Mouse (Mus musculus): Measurements from ENCODE around the gene 1600014C23Rik. TPM values are rescaled to one million over a fixed set of nuclear protein-coding genes. Genes with fewer than 3 reads are reported as not detected.
A peak's percentile ranks its signal among the peaks of the same experiment; 100 is the strongest.

Gene 1600014C23Rik
- total RNA-seq, 2 experiments from 2014 or later: not detected

DNA sequence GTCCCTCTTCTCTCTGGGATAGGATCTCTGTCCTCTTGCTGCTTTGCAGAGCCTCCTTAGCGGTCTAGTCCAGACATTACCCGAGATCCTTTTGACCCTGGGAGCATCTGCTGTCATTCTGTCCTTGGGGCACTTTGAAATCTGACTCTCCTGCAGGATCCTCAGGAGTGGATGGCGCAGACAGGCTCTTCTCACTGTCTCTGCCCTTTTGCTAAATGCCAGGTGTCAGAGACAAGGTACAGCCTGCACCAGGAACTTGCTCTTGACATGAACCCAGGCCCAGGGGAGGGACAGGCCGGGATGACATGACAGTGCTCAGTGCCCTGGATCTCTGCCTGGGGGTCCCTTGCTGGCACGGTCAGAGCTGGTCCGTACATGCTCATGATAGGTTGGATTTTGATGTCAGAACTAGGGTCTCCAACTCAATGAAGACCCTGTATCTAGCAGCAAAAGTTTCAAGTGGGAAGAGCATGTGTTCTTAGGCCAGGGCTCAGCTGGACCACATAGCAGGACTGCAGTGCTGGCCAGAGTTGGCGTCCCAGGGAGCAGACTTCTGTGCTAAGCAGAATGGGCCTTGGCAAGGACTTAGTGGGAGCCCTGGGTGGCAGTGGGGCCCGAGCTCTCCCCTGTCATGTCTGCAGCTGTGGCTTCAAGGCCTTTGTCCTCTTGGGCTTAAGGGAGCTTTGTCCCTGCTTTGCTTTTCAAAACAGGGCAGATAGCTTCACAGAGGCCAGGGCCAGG is 5.5 kb downstream of the 1600014C23Rik start:
- DNase-seq (ENCODE audit: low spot score in 2 of 2): no peak

- DNase-seq (ENCODE audit: low spot score in 2 of 2): no peak
These were observed 6.2 kb downstream of the 1600014C23Rik start for GRCm38 (mm10) chr17:45727481-45727880.

GRCm38 (mm10) chr17:45726249-45726648 is 7.4 kb downstream of the 1600014C23Rik start:
- DNase-seq (ENCODE audit: low spot score in 2 of 2): no peak

GRCm38 (mm10) chr17:45724574-45724921 is 9.1 kb downstream of the 1600014C23Rik start:
- no peak for DNase-seq (ENCODE audit: low spot score in 2 of 2)

GRCm38 (mm10) chr17:45723732-45724573 is 9.7 kb downstream of the 1600014C23Rik start:
- peak; percentile 87 to 91 for DNase-seq (ENCODE audit: low spot score in 2 of 2)

DNA sequence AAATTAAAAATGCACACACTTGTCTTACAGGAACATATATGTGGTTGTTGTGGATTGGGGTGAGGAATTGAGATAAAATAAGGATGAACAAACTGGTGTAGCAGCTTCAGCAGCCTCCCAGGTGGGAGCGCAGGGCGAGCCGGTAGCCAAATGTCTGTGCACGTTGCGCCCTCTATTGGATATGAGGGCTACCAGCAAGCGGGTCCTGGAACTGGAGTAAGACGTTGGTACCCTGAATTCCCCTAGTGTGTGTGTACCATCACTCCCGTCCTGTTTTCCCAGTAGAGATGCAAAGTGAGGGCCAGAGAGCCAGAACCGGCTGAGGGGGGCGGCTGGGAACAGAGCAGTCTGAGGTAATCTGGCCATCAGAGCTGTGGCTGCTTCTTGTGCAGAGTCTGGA is 15.3 kb downstream of the 1600014C23Rik start:
- DNase-seq (ENCODE audit: low spot score in 2 of 2): peak; percentile 76 to 81

GRCm38 (mm10) chr17:45711525-45711924 is 22.1 kb downstream of the 1600014C23Rik start:
- DNase-seq (ENCODE audit: low spot score in 2 of 2): no peak

DNA sequence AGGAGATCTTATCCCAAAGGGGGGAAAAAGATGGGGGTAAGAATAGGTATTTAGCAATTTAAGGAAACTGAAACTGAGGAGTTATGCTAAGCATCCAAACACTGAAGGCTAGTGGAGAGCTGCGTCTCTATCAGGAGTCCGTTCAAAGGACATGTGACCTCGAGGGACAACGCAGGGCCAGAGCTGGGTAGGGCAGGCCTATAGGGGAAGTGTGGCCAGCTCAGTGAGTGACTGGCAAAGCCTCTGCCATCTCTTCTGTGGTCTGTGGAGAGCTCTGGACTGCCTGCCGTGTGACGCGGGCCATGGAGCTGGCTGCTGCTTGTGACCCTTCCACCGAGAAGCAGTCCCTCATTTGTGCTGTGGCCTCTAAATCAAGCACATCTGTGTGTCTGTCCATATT is 23.2 kb downstream of the 1600014C23Rik start:
- no peak for DNase-seq (ENCODE audit: low spot score in 2 of 2)

- no peak for DNase-seq (ENCODE audit: low spot score in 2 of 2)
These were observed 23.8 kb downstream of the 1600014C23Rik start for GRCm38 (mm10) chr17:45709829-45710228.

DNA sequence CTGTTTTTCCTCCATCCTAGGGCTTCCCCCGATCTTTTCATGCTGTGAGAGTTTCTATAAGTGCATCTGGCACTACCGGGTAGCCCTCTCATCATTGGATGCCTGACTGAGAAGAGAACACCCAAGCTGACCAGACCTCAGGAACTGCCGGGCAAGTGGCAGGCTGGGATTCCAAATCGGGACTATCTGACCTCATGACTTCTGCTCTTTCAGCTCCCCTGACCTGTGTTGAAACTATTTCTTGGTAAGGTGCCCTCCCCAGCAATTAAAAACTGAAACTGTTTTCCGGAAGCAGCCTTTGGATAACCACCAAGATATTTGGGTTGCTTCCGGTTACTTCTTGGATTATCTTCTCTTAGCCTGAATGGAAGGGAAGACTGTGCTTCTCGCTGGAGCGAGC is 25.5 kb downstream of the 1600014C23Rik start:
- no peak for DNase-seq (ENCODE audit: low spot score in 2 of 2)

GRCm38 (mm10) chr17:45707376-45707775 is 26.3 kb downstream of the 1600014C23Rik start:
- no peak for DNase-seq (ENCODE audit: low spot score in 2 of 2)

DNA sequence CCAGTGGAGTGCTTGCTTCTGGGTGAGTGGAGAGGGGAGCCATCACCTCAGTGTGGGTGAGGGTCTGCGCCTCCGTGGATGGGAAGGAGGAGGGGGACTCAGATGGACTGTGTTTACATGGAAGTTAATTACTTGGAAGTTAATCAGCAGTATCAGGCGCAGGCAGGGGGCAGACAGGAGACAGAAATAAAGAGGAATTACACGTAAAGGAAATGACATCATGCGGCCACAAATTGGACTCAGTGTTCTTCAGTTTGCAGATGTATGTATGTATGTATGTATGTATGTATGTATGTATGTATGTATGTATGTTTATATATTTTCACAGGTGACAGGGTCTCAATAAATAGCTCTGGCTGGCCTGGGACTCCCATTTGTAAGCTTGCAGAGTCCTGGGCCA is 26.8 kb downstream of the 1600014C23Rik start:
- DNase-seq (ENCODE audit: low spot score in 2 of 2): no peak

DNA sequence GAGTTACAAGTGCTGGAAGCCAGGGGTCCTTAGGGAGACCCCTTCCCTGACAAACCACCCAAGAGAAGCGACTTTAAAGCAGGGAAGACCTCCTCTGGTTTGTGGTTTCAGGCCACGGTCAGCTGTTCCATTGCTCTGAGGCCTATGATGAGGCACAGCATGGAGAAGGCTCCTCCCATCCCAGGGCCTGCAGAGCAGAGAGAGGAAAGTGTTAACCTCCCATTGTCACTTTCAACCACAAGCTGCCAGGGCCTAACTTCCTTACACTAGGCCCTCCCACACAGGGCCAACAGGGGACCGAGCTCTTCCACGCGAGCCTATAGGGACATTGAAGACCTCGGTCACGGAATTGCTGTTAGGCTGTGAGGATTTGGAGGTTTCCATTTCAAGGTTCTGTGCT is 30.5 kb downstream of the 1600014C23Rik start:
- no peak for DNase-seq (ENCODE audit: low spot score in 2 of 2)

- no peak for DNase-seq (ENCODE audit: low spot score in 2 of 2)
These were observed 31.4 kb downstream of the 1600014C23Rik start for GRCm38 (mm10) chr17:45702254-45702653.

- no peak for DNase-seq (ENCODE audit: low spot score in 2 of 2)
These were observed 32.4 kb downstream of the 1600014C23Rik start for GRCm38 (mm10) chr17:45701236-45701591.

DNA sequence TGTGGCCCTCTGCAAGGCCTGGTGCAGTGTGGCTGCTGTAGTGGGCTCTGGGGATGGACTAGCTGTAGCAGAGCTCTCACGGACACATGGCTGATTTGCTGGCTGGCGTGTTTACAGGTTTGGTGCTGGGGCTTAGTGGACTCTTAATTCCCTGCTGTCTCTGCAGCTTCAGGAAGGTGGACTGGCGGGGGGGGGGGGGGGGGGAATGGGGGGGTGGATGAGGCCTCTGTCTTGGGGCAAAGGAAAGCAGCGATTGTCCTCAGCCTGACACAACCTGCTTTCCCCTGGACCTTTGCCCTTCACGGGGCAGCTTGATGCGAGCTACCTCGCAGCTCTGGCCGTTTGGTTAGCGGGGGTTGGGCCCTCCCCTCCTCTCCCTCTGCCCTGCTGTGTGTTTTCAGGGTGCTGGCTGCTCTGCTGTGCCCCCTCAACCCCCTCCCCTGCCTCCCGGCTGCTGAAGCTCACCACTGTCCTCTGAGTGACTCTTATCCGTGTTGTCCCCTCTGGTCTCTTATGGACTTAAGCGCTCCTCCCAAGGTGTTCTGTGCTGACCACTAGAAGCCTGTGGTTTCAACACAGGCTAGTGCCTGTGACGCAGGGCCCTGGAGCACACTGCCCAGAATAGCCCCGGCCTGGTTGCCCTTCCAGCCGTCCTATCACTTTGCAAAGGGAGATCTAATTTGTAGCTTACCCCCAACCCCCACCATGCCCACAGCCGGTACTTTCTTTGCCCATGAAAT is 33.0 kb downstream of the 1600014C23Rik start:
- DNase-seq (ENCODE audit: low spot score in 2 of 2): no peak

DNA sequence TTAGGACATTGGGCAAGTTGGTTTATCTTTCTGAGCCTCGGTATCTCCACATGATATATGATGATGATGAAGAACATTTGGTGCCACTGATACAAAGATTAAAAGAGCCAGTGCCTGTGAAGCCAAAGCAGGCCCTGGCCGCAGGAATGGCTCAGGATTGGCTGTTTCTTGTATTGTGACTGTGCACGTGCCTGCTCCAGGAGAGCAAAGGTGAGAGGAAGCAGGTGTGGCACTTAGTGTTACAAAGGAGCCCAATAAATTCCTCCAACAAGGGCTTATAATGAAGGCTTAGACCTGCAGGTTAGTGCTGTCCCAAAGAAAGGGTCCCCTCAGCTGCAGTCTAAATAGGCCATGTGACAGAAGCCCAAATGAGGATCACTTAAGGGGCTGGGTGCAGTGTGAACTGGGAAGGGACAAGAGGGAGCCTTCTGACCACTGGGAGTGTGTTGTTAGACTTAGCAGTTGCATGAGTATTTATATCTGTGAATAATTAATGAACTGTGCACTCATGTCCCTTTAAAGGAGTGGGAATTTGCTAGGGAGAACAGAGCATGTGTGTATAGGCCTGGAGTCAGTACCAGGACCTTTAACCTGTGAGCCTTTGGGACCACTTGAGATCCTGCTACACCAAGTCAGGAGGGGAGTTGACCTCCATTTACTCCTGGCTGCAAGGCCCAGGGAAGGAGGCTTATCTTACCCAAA is 34.5 kb downstream of the 1600014C23Rik start:
- no peak for DNase-seq (ENCODE audit: low spot score in 2 of 2)

GRCm38 (mm10) chr17:45698368-45698767 is 35.3 kb downstream of the 1600014C23Rik start:
- no peak for DNase-seq (ENCODE audit: low spot score in 2 of 2)

- no peak for DNase-seq (ENCODE audit: low spot score in 2 of 2)
These were observed 36.7 kb downstream of the 1600014C23Rik start for GRCm38 (mm10) chr17:45696981-45697380.

DNA sequence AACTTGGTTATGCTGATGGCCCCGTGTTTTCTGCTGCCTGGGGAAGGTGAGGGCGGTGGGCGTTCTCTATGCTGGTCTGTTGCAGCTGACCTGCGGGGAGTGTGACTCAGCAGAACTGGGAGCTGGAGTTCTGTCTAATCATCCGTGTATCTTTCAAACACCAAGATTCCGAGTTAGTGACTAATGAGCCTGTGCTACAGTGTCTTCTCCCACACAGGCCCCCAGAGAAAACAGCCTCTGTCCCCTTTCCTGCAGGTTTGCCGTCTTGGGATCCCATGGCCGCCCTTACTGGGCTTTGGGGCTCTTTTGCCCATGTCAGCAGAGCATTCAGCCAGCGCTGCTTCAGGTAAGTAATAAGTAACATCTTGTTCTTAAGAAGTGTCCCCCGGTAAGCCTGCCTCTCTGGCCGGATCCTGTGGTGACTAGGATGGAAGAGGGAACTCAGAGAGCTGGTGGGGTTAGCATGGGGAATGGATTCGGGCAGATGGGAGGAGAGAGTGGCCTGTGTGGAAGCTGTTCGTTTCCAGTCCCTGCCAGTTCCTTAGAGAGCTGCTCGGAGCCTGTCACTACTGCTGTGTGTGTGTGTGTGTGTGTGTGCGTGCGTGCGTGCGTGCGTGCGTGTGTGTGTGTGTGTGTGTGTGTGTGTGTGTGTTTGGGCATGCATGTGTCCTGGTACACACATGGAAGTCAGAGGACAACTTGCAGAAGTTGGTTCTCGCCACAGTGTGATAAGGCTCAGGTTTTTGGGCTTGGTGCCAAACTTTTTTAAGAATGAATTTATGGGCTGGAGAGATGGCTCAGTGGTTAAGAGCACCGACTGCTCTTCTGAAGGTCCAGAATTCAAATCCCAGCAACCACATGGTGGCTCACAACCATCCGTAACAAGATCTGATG is 38.2 kb downstream of the 1600014C23Rik start:
- DNase-seq (ENCODE audit: low spot score in 2 of 2): no peak
